Mouse (Mus musculus): ENCODE measurements at regions not wholly inside any gene's neighbourhood (a gene's known extent, or its start where the extent isn't known, plus 50 kb on each side); places are given as distances from the start of the nearest gene placed in this dataset.

GRCm38 (mm10) chr15:56128029-56128428, 1349.4 kb downstream of the Slc22a22 start:
- no peak for DNase-seq

- no peak for DNase-seq
These were observed 1357.9 kb downstream of the Slc22a22 start for GRCm38 (mm10) chr15:56119287-56120065.

GRCm38 (mm10) chr15:56108313-56108712, 1369.1 kb downstream of the Slc22a22 start:
- DNase-seq: no peak

GRCm38 (mm10) chr15:56107719-56108118, 1369.7 kb downstream of the Slc22a22 start:
- no peak for DNase-seq

GRCm38 (mm10) chr15:56100133-56100735, 1377.2 kb downstream of the Slc22a22 start:
- no peak for DNase-seq

GRCm38 (mm10) chr15:56077838-56078567, 1399.4 kb downstream of the Slc22a22 start:
- no peak for DNase-seq

GRCm38 (mm10) chr15:56077081-56077480, 1400.3 kb downstream of the Slc22a22 start:
- no peak for DNase-seq

- DNase-seq: no peak
These were observed 1400.7 kb downstream of the Slc22a22 start for GRCm38 (mm10) chr15:56076680-56077079.

- DNase-seq: no peak
These were observed 1407.9 kb downstream of the Slc22a22 start for GRCm38 (mm10) chr15:56069511-56069910.

- DNase-seq: no peak
These were observed 1410.2 kb downstream of the Slc22a22 start for GRCm38 (mm10) chr15:56067214-56067613.

- DNase-seq: no peak
These were observed 1410.9 kb downstream of the Slc22a22 start for GRCm38 (mm10) chr15:56066540-56066939.

- DNase-seq: no peak
These were observed 1411.4 kb downstream of the Slc22a22 start for GRCm38 (mm10) chr15:56065872-56066534.

- DNase-seq: no peak
These were observed 1414.8 kb downstream of the Slc22a22 start for GRCm38 (mm10) chr15:56062576-56062975.

GRCm38 (mm10) chr15:56061326-56061725, 1416.1 kb downstream of the Slc22a22 start:
- DNase-seq: no peak

- DNase-seq: no peak
These were observed 1426.7 kb downstream of the Slc22a22 start for GRCm38 (mm10) chr15:56050716-56051115.

- DNase-seq: no peak
These were observed 1429.6 kb downstream of the Slc22a22 start for GRCm38 (mm10) chr15:56047832-56048231.

- DNase-seq: peak; percentile 53
These were observed 1430.5 kb downstream of the Slc22a22 start for GRCm38 (mm10) chr15:56046679-56047532.

- no peak for DNase-seq
These were observed 1431.7 kb downstream of the Slc22a22 start for GRCm38 (mm10) chr15:56045510-56046245.

GRCm38 (mm10) chr15:56043282-56043681, 1434.1 kb downstream of the Slc22a22 start:
- no peak for DNase-seq

- DNase-seq: no peak
These were observed 1435.0 kb downstream of the Slc22a22 start for GRCm38 (mm10) chr15:56042449-56042848.

- DNase-seq: no peak
These were observed 1447.4 kb downstream of the Slc22a22 start for GRCm38 (mm10) chr15:56030007-56030406.
